Mouse (Mus musculus) erythroblast, adult 5-6 weeks (primary cell): ENCODE data around the gene Reep6. TPM values are rescaled to one million over a fixed set of nuclear protein-coding genes. Genes with fewer than 3 reads are reported as not detected.
A peak's percentile ranks its signal among the peaks of the same experiment; 100 is the strongest.

ENCODE experiments used
- ATAC-seq: replicated peaks from 2 replicates; pipeline ENCODE4 v1.8.0; 2016; ENCODE audit warnings: moderate number of reproducible peaks, mild to moderate bottlenecking, moderate TSS enrichment, inconsistent platforms; ENCODE audit not compliant: poor library complexity, low FRiP score, severe bottlenecking
- total RNA-seq, 2 experiments: library from RNA; stranded (forward) in 1 of 2; stranded (reverse) in 1 of 2; fragments of 150-400 nt in 1 of 2; fragments of 200-764, 138-1000 nt in 1 of 2; gene quantifications; 2 replicates each; pipeline versions ENCODE4 v1.2.3 to v1.2.4; 2015 to 2017; ENCODE audit warnings: low replicate concordance in 2 of 2

Gene Reep6
- total RNA-seq, 2 experiments from 2014 or later, result 2.0 to 6.0 TPM

DNA sequence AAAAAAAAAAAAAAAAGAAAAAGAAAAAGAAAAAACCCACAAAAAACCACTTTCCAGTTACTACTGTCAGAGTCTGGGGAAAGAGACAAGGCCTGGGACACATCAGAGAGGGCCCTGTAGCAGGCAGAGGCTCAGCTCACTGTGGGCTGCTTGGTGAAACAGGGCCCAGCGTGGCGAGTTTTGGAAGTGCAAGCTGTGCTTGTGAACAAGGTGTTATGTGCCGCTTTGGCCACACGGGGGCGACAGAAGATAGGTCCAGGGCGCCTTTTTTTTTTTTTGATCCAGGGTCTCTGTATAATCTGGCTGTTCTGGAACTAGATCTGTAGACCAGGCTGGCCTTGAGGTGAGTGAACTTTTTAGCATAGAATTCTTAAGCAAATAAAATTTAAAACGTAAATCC is 46.4 kb downstream of the Reep6 start:
- peak; percentile 83 for ATAC-seq

DNA sequence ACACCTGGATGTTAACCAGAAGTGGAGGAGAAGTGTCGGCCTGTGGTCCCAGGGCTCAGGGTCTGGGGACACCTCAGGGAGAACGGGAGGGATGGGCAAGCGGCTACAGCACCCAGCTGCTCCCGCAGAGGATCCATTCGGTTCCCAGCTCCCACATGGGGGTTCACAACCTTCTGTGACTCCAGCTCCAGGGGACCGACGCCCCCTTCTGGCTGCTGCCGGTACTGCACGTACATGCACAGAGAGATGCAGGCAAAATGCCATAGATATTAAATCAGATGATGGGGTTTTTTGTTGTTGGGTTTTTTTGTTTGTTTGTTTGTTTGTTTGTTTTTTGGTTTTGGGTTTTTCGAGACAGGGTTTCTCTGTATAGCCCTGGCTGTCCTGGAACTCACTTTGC is 48.0 kb downstream of the Reep6 start:
- no peak for ATAC-seq

DNA sequence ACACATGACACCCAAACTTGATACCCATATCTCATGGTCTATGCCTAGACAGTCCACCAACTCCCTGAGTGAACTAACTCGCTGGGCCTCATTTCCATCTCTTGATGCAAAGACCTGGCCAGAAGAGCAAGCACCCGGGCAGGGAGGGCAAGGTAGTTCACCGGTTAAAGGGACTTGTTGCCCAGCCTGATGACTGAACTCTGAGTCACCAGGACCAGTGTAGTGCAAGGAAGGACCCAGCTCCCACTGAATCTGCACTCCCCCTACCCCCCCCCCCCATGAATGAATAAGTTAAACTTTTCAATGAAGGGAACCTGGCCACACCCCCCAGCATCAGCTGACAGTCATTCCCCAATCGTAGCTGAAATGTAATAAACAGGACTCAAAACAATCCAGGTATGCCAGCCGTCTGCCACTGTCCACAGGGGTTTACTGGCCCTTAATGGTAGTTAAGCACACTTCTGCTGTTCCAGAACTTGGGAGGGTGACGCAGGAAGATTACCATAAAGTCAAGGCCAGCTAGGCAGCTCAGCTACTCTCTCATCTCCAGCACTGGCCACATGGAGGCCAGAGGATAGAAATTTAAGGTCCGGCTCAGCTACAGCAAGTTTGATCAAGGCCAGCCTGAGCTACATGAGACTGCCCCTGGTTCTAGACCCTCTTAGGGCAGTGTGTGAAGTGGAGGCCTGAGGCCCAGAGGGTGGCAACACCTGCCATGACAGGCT is 53.0 kb downstream of the Reep6 start:
- no peak for ATAC-seq

DNA sequence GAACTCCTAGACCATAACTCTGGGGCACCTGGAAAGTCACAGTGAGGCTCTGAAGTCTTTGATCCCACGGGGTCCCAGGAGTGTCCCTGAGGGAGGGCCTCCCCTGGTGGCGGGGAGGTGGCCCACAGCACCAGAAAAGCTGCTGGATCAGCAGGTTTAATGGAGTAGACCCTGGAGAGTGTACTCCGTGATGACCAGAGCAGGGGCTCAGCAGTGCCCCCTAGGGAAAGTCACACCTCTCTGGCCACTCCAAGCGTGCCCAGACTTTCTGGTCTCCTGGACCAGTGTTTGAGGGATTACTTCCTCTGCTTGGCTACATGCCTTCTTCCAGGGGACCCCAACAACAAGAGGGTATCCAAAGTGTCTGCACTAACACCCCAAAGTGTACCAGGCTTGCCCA is 53.7 kb downstream of the Reep6 start:
- no peak for ATAC-seq

GRCm38 (mm10) chr10:80384115-80384639 is 54.4 kb downstream of the Reep6 start:
- 0 out of 2 replicates have a peak, but pooled peaks have one; percentile 6 for ATAC-seq

DNA sequence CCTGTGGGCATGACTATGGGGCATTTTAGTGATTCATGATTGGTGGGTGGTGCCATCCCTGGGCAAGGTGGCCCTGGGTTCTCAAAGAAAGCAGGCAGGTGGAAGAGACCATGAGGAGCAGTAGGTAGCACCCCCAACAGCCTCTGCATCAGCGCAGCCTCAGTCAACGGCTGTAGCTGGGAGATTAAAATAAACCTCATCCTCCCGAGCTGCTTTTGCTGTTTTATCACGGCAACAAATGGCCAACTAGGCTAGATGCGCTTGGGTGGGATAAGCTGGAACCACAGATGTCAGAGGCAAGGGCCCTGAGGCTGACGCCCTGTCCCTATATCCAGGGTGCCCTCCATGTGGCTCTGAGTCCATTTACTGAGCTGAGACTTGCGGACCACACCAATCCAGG is 55.0 kb downstream of the Reep6 start:
- ATAC-seq, result peak; percentile 34

DNA sequence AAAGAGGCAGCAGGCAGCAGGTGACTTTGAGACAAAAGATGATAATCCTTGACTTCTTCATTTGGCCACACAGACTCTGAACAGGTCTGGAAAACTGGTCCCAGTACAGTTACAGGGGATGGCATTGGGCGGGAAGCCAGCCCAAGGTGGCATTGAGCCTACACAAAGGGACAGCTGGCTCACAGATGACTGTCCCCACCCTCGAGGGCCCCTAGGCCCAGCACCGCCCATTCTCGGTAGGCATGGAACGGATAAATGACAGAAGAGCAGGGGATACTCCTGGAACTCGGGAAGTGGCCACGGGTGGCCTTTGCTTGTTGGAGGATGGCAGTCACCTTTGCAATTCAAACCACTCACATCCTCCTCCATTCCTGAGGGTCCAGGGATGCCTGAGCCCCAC is 55.6 kb downstream of the Reep6 start:
- ATAC-seq, result no peak

Other genes starting within 250 kb of the Reep6 start
- 9.2 and 12.5 TPM in 2 replicates for gene Sbno2, start 224.4 kb upstream of the Reep6 start, total RNA-seq (2015; ENCODE audit: low replicate concordance)
- 17.1 and 20.9 TPM in 2 replicates for gene Sbno2, start 224.4 kb upstream of the Reep6 start, total RNA-seq (2017; ENCODE audit: low replicate concordance)
- gene Stk11, start 214.2 kb upstream of the Reep6 start, total RNA-seq (2015; ENCODE audit: low replicate concordance), result 47.7 and 60.0 TPM in 2 replicates
- 152 and 195 TPM in 2 replicates for gene Stk11, start 214.2 kb upstream of the Reep6 start, total RNA-seq (2017; ENCODE audit: low replicate concordance)
- gene Atp5d, start 191.3 kb upstream of the Reep6 start, total RNA-seq (2015; ENCODE audit: low replicate concordance), result 43.3 and 48.8 TPM in 2 replicates
- 12.1 and 17.3 TPM in 2 replicates for gene Atp5d, start 191.3 kb upstream of the Reep6 start, total RNA-seq (2017; ENCODE audit: low replicate concordance)
- not detected in 2 replicates for gene Cbarp, start 189.1 kb upstream of the Reep6 start, total RNA-seq (2015; ENCODE audit: low replicate concordance)
- not detected in 2 replicates for gene Cbarp, start 189.1 kb upstream of the Reep6 start, total RNA-seq (2017; ENCODE audit: low replicate concordance)
- 5.0 and 7.7 TPM in 2 replicates for gene Midn, start 181.7 kb upstream of the Reep6 start, total RNA-seq (2015; ENCODE audit: low replicate concordance)
- 3.9 and 7.4 TPM in 2 replicates for gene Midn, start 181.7 kb upstream of the Reep6 start, total RNA-seq (2017; ENCODE audit: low replicate concordance)
- 3.6 and 3.7 TPM in 2 replicates for gene Cirbp, start 164.0 kb upstream of the Reep6 start, total RNA-seq (2015; ENCODE audit: low replicate concordance)
- gene Cirbp, start 164.0 kb upstream of the Reep6 start, total RNA-seq (2017; ENCODE audit: low replicate concordance), result 14.6 and 16.3 TPM in 2 replicates
- gene 1600002K03Rik, start 157.0 kb upstream of the Reep6 start, total RNA-seq (2015; ENCODE audit: low replicate concordance), result 7.5 TPM in 1 of 2 replicates, not detected in the other
- 5.9 TPM in 1 of 2 replicates, not detected in the other for gene 1600002K03Rik, start 157.0 kb upstream of the Reep6 start, total RNA-seq (2017; ENCODE audit: low replicate concordance)
- not detected in 2 replicates for gene Efna2, start 150.5 kb upstream of the Reep6 start, total RNA-seq (2015; ENCODE audit: low replicate concordance)
- not detected in 2 replicates for gene Efna2, start 150.5 kb upstream of the Reep6 start, total RNA-seq (2017; ENCODE audit: low replicate concordance)
- 1.3 and 4.4 TPM in 2 replicates for gene Mum1, start 103.5 kb upstream of the Reep6 start, total RNA-seq (2015; ENCODE audit: low replicate concordance)
- gene Mum1, start 103.5 kb upstream of the Reep6 start, total RNA-seq (2017; ENCODE audit: low replicate concordance), result 14.7 and 24.0 TPM in 2 replicates
- 25.7 and 25.9 TPM in 2 replicates for gene Ndufs7, start 80.8 kb upstream of the Reep6 start, total RNA-seq (2015; ENCODE audit: low replicate concordance)
- gene Ndufs7, start 80.8 kb upstream of the Reep6 start, total RNA-seq (2017; ENCODE audit: low replicate concordance), result 13.0 and 14.2 TPM in 2 replicates
- gene Gamt, start 68.9 kb upstream of the Reep6 start, total RNA-seq (2015; ENCODE audit: low replicate concordance), result not detected in 2 replicates
- gene Gamt, start 68.9 kb upstream of the Reep6 start, total RNA-seq (2017; ENCODE audit: low replicate concordance), result 0.77 TPM in 1 of 2 replicates, not detected in the other
- gene Dazap1, start 68.5 kb upstream of the Reep6 start, total RNA-seq (2015; ENCODE audit: low replicate concordance), result 13.8 and 17.1 TPM in 2 replicates
- gene Dazap1, start 68.5 kb upstream of the Reep6 start, total RNA-seq (2017; ENCODE audit: low replicate concordance), result 29.8 and 35.3 TPM in 2 replicates
- 509 and 541 TPM in 2 replicates for gene Rps15, start 37.5 kb upstream of the Reep6 start, total RNA-seq (2015; ENCODE audit: low replicate concordance)
- 422 and 457 TPM in 2 replicates for gene Rps15, start 37.5 kb upstream of the Reep6 start, total RNA-seq (2017; ENCODE audit: low replicate concordance)
- gene Apc2, start 34.0 kb upstream of the Reep6 start, total RNA-seq (2015; ENCODE audit: low replicate concordance), result not detected in 2 replicates
- 0.09 and 0.14 TPM in 2 replicates for gene Apc2, start 34.0 kb upstream of the Reep6 start, total RNA-seq (2017; ENCODE audit: low replicate concordance)
- 6.1 and 12.7 TPM in 2 replicates for gene 2310011J03Rik, start 9.4 kb upstream of the Reep6 start, total RNA-seq (2015; ENCODE audit: low replicate concordance)
- gene 2310011J03Rik, start 9.4 kb upstream of the Reep6 start, total RNA-seq (2017; ENCODE audit: low replicate concordance), result 3.5 and 3.7 TPM in 2 replicates
- gene Pcsk4, start 455 bp upstream of the Reep6 start, total RNA-seq (2015; ENCODE audit: low replicate concordance), result 1.0 TPM in 1 of 2 replicates, not detected in the other
- not detected in 2 replicates for gene Pcsk4, start 455 bp upstream of the Reep6 start, total RNA-seq (2017; ENCODE audit: low replicate concordance)
- gene Adamtsl5, start 18.5 kb downstream of the Reep6 start, total RNA-seq (2015; ENCODE audit: low replicate concordance), result 0.21 and 0.77 TPM in 2 replicates
- gene Adamtsl5, start 18.5 kb downstream of the Reep6 start, total RNA-seq (2017; ENCODE audit: low replicate concordance), result 0.17 TPM in 1 of 2 replicates, not detected in the other
- not detected in 2 replicates for gene Plk5, start 26.5 kb downstream of the Reep6 start, total RNA-seq (2015; ENCODE audit: low replicate concordance)
- not detected in 2 replicates for gene Plk5, start 26.5 kb downstream of the Reep6 start, total RNA-seq (2017; ENCODE audit: low replicate concordance)
- 1.5 TPM in 1 of 2 replicates, not detected in the other for gene Mex3d, start 57.7 kb downstream of the Reep6 start, total RNA-seq (2015; ENCODE audit: low replicate concordance)
- 0.51 and 0.70 TPM in 2 replicates for gene Mex3d, start 57.7 kb downstream of the Reep6 start, total RNA-seq (2017; ENCODE audit: low replicate concordance)
- 11.9 and 38.4 TPM in 2 replicates for gene Mbd3, start 69.6 kb downstream of the Reep6 start, total RNA-seq (2015; ENCODE audit: low replicate concordance)
- gene Mbd3, start 69.6 kb downstream of the Reep6 start, total RNA-seq (2017; ENCODE audit: low replicate concordance), result 10.5 and 21.3 TPM in 2 replicates
- 38.2 and 42.4 TPM in 2 replicates for gene Uqcr11, start 76.9 kb downstream of the Reep6 start, total RNA-seq (2015; ENCODE audit: low replicate concordance)
- gene Uqcr11, start 76.9 kb downstream of the Reep6 start, total RNA-seq (2017; ENCODE audit: low replicate concordance), result 56.0 and 60.8 TPM in 2 replicates
- gene Tcf3, start 103.7 kb downstream of the Reep6 start, total RNA-seq (2015; ENCODE audit: low replicate concordance), result 30.7 and 31.1 TPM in 2 replicates
- gene Tcf3, start 103.7 kb downstream of the Reep6 start, total RNA-seq (2017; ENCODE audit: low replicate concordance), result 27.9 and 39.6 TPM in 2 replicates
- gene Onecut3, start 164.9 kb downstream of the Reep6 start, total RNA-seq (2015; ENCODE audit: low replicate concordance), result not detected in 2 replicates
- gene Onecut3, start 164.9 kb downstream of the Reep6 start, total RNA-seq (2017; ENCODE audit: low replicate concordance), result not detected in 2 replicates
- gene Atp8b3, start 209.2 kb downstream of the Reep6 start, total RNA-seq (2015; ENCODE audit: low replicate concordance), result not detected in 2 replicates
- 0.43 TPM in 1 of 2 replicates, not detected in the other for gene Atp8b3, start 209.2 kb downstream of the Reep6 start, total RNA-seq (2017; ENCODE audit: low replicate concordance)
- 18.0 and 20.2 TPM in 2 replicates for gene Rexo1, start 231.6 kb downstream of the Reep6 start, total RNA-seq (2015; ENCODE audit: low replicate concordance)
- gene Rexo1, start 231.6 kb downstream of the Reep6 start, total RNA-seq (2017; ENCODE audit: low replicate concordance), result 10.7 and 12.0 TPM in 2 replicates
- 0.96 and 1.0 TPM in 2 replicates for gene Klf16, start 247.4 kb downstream of the Reep6 start, total RNA-seq (2015; ENCODE audit: low replicate concordance)
- 2.3 and 4.2 TPM in 2 replicates for gene Klf16, start 247.4 kb downstream of the Reep6 start, total RNA-seq (2017; ENCODE audit: low replicate concordance)